Mouse (Mus musculus) megakaryocyte, embryonic 14.5 days (primary cell): ENCODE data around the gene Arsa.

ENCODE experiments used
- FLI1 ChIP-seq: IDR thresholded peaks from 2 replicates; pipeline ENCODE4 v1.6.1; 2012; ENCODE audit warnings: low read length, inconsistent platforms, mixed read lengths
- GATA1 ChIP-seq: IDR thresholded peaks from 3 replicates; pipeline ENCODE4 v1.6.1; 2012; ENCODE audit warnings: mixed read lengths, low read length, inconsistent platforms, borderline replicate concordance

GRCm38 (mm10) chr15:89475611-89476474 is 1.4 kb downstream of the Arsa start:
- TF ChIP-seq GATA1, result no peak
- TF ChIP-seq FLI1, result no peak
